Mouse (Mus musculus): Measurements from ENCODE around the gene Cchcr1.
A peak's percentile ranks its signal among the peaks of the same experiment; 100 is the strongest.
"Not testable (repeated sequence)": the region's sequence is repeated elsewhere in the genome, so short reads cannot be mapped to it uniquely, and the experiment has no call there.

Gene Cchcr1

DNA sequence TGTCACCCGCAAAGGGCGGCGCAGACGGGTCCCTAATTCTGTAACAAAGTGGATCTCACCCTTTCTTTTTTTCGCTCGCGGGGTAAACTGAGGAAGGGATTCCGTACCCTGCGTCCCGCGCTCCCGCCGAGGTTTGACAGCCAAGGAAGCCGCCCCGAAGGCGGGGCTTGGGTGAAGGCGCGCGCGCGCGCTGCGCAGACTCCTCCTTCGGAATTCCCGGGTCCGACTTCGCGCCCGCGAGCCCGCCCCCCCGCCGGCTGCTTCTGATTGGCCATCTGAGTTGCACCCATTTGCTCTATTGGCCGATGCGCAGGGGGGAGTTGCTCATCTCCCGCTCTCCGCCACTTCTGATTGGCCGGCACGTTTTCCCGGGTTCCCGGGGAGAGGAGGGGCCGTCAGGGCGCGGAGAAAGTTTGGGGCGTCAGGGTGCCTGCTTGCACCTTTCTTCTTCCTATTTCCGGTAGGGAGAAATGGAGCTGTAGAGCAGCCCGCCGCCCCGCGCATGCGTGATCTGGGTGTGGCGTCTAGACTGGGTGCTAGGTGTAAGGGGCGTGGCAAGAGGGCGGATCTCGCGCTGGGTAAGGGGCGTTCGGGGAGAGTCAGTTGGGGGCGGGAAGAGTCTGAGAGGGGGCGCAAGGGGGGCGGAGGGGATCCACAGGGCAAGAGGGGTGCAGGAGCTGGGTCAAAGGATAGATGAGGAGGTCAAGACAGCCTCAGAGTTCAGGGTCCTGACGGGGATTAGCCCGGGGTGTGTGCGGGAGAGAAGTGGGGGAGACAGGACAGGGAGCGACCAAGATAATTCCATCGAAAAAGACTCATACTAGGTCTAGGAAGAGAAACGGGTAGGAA is at the start of gene Cchcr1, which contains the start of gene Tcf19:
TSS of gene Cchcr1 (plus strand) at position 449 of the 849 bp plus-strand sequence.
TSS of gene Tcf19 (minus strand) at position 173 of the 849 bp plus-strand sequence.
- DNase-seq (ENCODE audit: low read depth, low spot score): peak; percentile 95

DNA sequence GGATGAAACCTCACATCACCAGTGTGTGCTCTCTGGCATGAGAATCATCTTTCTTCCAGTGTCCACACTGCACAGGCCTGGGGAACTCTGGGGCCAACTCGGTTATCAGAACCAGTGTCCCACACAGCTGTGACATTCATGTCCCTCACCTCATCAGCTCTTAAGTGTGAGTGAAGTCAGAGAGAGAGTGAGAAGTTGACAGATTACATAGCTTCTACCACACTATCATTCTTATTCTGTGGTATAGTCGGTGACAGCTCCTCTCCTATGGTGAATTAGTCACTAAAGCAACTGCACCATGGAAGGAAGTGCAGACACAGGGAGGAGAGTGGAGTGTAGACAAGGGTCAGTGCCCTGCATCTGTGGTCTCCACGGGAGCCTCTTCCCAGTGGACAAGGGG is 48.0 kb upstream of the Cchcr1 start:
- DNase-seq (ENCODE audit: low read depth, low spot score): not testable (repeated sequence)

DNA sequence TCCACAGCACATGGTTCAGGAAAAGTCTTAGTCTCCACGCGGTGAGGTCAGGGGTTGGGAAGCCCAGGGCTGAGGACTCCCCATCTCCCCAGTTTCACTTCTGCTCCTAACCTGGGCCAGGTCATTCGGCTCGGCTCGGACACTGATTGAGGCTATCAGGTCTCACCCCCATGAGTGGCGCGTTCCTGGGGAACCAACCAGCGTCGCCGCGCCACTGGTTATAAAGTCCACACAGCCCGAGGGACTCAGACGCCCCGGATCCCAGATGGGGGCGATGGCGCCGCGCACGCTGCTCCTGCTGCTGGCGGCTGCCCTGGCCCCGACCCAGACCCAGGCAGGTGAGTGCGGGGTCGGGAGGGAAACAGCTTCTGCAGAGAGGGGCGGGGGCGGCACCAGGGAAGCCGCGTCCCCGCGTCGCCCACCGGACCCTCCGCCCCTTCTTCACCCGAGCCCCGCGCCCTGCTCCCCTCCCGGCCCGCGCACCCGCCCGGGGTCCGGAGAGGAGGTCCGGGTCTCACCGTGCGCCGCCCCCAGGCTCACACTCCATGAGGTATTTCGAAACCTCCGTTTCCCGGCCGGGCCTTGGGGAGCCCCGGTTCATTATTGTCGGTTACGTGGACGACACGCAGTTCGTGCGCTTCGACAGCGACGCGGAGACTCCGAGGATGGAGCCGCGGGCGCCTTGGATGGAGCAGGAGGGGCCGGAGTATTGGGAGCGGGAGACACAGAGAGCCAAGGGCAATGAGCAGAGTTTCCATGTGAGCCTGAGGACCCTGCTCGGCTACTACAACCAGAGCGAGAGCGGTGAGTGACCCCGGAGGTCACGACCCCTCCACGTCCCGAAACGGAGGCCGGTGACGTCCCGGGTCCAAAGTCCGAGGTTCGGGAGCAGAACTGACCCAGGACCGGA is 46.8 kb upstream of the Cchcr1 start, which contains the start of gene H2-Q10:
TSS of gene H2-Q10 (plus strand) at position 248 of the 910 bp plus-strand sequence.
- peak; percentile 35 for DNase-seq (ENCODE audit: low read depth, low spot score)

DNA sequence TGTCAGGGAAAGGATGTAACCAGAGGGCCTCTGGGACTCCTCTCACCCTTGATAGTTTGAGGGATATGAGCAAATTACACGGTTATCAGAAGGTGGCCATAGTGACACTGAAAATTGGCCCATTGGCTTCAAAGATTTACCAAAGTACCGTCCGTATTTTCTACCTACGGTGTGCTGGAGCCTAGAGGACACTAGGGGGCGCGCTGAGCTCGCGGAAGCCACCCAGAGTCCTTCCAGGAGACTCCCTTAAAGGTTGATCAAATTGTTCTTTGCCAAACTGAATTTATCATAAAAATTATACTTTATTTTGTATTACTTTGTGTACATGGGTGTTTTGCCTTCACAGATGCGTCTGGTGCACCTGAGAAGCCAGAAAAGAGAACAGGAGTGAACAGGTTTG is 32.8 kb upstream of the Cchcr1 start:
- peak; percentile 85 for DNase-seq (ENCODE audit: low read depth, low spot score)

DNA sequence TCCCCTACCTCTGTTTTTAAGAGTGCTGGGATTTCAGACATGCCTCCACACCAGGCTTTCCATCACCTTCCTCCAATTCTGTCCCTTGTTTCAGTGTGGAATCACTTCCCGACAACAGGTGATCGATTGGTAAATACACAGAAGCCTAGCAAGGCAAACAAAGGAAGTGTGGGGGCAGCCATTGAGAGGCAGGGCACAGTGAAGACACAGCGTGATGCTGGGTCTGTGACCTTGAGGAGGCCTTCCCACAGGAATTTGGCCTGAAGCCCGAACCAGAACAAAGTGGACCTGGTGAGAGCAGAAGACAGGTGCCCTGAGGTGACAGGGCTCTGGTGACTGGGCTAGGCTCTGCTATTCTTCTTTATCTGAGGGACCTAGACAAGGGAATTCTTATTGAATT is 31.2 kb upstream of the Cchcr1 start:
- DNase-seq (ENCODE audit: low read depth, low spot score): no peak

DNA sequence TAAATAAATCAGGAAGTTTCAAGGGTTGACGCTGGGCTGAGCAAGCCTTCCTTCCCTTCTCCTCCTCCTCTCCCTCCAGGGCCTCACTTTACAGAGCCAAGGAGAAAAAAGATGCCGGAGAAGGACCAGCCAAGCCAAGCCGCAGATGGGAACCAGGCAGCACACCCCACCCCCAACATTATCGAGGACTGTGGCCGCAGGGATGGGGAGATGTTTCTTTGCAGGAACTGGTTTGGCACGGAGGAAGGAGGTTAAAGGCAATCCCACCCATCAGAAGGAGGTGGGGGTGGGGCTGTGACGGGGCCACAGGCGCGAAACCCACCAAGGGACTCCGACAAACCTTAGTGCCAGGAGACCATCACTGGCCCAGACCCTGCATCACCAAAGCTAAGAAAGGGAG is 30.2 kb upstream of the Cchcr1 start:
- DNase-seq (ENCODE audit: low read depth, low spot score): no peak

DNA sequence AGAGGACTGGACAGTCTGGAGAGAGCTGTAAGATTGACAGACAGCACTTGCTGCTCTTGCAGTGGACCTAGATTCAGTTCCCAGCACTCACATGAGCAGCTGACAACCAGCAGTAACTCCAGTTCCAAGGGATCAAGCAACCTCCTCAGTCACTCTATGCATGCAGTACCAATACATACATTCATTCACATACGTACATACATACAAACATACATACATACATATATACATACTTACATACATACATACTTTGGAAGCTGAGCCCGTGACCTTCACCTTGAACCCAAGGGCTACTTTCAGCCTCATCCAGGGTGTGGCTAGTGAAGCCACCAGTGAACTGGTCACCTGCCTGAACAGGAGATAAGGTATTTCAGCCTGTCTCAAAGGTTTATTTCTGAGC is 28.9 kb upstream of the Cchcr1 start:
- no peak for DNase-seq (ENCODE audit: low read depth, low spot score)

DNA sequence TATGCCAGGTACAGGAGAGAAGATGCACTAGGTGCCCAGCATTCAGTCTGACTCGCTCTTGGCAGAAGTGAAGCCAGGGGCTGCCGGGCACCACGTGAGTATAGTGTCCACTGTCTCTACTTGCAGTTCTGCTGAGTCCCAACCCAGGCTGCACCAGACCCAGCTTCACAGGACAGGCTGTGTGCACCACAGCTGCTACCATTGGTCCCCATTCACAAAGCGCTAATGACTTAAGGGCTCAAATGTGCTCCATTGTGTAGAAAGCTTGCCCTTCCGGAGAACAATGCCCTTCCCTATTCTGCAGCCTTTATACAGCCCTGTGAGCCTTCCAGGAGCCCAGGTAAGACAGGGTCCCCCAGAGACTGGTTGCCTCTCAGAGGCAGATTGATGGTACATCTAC is 26.6 kb upstream of the Cchcr1 start:
- DNase-seq (ENCODE audit: low read depth, low spot score): no peak

DNA sequence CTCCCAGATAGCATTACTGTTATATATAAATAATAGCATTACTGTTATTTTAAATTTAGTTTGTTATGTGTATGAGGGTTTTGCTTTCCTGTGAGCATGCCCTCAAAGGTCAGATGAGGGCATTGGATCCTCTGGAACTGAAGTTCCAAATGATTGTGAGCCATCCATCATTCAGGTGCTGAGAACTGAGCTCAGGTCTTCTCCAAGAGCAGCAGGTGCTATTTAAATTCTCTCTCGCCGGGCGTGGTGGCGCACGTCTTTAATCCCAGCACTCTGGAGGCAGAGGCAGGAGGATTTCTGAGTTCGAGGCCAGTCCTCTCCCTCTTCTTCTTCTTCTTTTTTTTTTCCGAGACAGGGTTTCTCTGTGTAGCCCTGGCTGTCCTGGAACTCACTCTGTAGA is 19.8 kb upstream of the Cchcr1 start:
- no peak for DNase-seq (ENCODE audit: low read depth, low spot score)

DNA sequence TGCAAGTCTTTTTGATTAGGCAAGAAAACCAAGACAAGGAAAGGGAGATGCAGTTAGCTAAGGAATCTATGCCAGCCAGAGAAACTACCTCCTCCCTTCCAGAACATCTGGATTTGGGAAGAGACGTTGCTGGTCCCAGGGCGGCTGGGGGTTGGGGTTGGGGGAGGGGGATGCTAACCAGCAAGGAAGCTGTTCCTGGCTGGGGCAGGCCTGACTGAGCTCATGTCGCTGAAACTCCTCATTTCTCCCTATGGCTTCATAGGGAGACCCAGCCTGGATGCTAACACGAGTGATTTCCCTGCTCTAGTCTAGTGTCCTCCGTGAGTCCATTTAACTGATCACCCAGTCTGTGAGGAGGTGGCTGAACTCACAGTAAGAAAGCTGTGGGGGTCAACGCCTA is 14.7 kb upstream of the Cchcr1 start:
- DNase-seq (ENCODE audit: low read depth, low spot score): no peak

DNA sequence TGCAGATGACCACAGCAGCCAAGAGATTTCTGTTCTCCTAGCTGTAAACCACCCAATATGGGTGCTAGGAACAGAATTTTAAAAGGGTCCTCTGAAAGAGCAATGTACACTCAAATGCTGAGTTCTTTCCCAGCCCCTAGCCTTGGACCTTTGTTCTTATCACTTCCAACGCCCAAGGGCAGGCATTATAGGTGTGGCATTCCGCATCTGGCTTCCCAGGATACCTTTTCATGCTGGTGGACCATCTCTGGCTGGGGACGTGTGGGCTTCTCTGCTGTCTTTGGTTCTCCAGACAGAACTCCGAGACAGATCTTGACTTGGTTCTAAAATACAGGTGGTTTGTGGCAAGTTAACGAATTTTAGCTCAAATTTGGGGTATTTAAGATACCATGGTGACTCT is 14.1 kb upstream of the Cchcr1 start:
- DNase-seq (ENCODE audit: low read depth, low spot score): no peak

DNA sequence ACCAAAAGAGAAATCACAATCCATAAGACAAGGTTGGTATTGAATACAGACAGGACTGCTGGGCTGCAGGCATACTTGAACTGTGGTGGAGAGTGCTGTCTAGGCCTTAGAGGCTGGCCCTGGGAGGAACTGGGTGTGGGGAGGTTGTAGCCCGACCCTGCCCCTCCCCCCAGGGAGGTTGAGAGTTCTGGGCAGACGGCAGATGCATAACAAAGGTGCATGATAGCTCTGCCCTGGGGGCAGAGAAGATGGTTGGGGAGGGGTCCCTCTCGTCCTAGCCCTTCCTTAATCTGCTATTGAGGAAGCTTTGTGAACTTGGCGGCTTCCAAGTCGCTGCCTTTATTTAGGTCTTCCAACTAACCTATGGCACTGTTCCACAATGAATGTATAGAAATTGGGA is 13.1 kb upstream of the Cchcr1 start:
- no peak for DNase-seq (ENCODE audit: low read depth, low spot score)

DNA sequence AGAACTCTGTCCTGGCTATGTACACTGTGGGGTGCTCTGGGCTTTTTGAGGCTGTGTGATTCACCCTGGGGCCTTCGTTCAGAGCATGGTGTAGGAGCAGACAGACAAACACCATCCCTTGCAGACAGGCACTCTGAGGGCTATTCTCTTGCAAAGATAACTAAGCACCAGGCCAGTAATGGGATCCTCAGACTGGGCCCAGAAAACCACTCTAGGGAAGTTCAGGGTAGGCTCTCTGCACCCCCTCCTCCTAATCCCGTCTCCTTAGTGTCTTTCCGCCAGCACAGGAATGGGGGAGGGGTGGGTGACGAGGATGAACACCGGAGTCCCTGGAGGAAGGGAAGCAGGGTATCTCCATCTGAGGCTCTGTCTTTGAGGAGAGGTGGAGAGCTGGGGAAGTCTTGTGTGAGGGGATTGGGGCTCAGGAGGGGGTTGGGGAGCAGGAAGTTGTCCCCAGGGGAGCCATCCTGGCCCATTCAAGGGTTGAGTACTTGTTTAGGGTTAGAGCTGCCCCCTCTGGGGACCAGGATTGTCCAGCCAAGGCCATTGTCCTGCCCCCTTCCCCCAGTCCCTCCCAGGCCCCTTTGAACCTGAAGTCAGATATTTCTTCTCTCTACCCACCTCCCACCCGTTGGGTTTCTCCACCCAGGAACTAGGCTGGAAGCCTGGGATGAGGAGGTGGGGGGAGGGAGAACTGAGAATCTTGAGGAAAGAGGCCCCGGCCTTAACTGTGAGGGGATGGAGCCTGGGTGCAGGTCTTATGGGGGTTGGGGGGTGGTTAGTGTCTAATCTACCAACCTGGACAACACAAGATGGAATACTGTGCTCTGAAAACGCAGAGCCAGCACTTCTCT is 12.0 kb upstream of the Cchcr1 start:
- DNase-seq (ENCODE audit: low read depth, low spot score): no peak

DNA sequence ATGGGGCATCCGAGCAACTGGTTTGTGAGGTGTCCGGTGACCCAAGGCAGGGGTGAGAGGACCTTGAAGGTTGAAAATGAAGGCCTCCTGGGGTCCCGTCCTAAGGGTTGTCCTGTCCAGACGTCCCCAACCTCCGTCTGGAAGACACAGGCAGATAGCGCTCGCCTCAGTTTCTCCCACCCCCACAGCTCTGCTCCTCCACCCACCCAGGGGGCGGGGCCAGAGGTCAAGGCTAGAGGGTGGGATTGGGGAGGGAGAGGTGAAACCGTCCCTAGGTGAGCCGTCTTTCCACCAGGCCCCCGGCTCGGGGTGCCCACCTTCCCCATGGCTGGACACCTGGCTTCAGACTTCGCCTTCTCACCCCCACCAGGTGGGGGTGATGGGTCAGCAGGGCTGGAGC is 11.1 kb upstream of the Cchcr1 start, which contains the start of gene Pou5f1:
TSS of gene Pou5f1 (plus strand) at position 243 of the 400 bp plus-strand sequence.
- DNase-seq (ENCODE audit: low read depth, low spot score): no peak

DNA sequence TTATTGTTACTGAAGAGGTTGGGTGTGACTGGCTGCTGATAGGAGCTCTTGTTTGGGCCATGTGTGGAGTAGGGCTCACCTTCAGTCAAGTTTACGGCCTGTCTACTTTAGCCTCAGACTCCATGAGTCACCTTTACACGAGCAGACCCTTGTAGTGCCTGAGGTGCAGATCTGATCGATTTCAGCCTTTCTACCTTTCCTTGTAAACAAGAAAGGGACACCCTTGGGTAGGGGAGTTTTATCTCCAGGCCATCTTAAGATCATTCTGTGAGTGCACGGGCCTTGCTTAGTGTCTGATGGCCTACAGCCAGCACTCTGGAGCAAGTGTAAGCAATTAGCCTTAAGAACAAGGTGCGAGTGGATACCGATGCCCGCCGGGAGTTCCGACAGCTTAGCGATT is 10.0 kb upstream of the Cchcr1 start:
- no peak for DNase-seq (ENCODE audit: low read depth, low spot score)

DNA sequence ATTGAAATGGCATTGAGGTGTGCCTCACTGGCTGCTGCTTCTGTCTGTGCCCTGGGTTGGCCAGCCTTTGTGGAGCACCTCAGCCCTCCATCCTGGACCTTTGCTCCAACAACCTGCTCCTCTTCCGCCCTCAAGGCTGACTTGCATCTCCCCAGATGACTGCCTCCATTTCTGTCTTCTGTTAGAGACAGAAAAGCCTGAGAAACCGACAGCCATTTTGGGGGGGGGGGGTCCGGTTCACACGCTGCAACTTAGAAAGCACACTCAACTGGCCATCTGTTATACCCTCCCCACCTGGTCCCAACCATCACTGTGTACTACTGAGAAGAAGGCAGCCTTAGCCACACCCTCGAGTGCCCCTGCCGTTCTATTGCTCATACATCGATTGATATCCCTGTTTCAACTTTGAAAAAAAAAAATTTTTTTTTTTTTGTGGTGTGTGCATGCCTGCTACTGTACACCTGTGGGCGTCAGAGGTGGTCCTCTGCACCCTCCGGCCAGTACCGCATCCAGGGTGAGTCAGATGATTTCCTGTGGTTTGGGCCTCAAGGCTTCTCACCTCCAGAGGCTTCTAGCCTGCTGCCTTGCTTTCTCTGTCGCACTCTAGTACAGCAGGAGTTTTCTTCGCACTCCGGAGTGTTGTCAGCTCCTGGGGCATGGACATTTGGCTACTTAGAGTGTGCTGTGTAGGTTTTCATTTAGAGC is 9.2 kb upstream of the Cchcr1 start:
- DNase-seq (ENCODE audit: low read depth, low spot score): no peak

DNA sequence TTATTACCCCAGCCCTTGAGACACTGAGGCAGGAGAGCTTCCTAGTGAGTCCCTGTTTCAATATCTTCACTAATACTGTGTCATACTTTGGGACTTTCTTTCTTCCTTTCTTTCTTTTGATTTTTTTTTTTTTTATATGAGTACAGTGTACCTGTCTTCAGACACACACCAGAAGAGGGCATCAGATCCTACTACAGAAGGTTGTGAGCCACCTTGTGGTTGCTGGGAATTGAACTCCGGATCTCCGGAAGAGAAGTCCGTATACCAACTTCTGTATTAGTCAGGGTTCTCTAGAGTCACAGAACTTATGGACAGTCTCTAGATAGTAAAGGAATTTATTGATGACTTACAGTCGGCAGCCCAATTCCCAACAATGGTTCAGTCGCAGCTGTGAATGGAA is 8.6 kb upstream of the Cchcr1 start:
- DNase-seq (ENCODE audit: low read depth, low spot score): not testable (repeated sequence)

DNA sequence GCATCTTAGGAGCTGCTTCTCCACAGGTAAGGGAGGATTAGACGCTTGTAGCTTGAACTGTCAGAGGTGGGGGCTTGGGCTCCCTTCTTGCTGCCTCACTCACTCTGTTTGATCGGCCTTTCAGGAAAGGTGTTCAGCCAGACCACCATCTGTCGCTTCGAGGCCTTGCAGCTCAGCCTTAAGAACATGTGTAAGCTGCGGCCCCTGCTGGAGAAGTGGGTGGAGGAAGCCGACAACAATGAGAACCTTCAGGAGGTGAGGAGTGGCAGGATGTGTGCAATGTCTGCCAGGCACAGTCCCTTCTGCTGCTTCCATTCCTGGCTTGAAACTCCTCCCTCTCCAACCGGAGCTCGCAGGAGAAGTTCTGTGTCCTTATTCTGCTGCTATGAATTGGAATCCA is 7.6 kb upstream of the Cchcr1 start:
- DNase-seq (ENCODE audit: low read depth, low spot score): peak; percentile 76

DNA sequence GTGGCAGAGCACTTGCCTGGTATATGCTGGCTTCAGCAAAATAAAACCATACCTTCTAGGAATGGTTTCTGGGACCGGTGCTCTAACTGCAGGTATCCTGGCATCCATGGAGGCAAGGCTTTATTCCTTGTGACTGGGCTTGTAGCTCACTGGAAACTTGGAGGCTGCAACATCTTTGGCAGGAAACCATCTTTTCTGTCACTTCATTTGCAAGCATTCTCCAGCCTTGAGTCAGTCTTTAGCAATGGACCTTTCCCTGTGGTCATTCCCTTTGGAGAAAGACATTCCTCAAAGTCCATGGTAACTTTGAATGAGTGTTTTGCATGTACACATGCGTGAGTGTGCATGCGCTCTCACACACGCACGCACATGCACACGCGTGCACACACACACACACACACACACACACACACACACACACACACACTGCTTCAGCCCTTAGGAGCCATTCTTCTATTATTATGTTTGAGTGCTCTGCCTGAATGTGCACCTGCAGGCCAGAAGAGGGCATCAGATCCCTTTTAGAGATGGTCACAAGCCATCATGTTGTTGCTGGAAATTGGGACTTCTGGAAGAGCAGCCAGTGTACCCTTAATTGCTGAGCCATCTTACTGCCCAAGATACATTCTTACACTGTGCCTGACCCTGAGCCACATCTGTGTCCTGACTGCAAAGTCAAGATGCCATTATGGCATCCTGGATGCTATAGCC is 3.8 kb upstream of the Cchcr1 start:
- peak; percentile 48 for DNase-seq (ENCODE audit: low read depth, low spot score)

DNA sequence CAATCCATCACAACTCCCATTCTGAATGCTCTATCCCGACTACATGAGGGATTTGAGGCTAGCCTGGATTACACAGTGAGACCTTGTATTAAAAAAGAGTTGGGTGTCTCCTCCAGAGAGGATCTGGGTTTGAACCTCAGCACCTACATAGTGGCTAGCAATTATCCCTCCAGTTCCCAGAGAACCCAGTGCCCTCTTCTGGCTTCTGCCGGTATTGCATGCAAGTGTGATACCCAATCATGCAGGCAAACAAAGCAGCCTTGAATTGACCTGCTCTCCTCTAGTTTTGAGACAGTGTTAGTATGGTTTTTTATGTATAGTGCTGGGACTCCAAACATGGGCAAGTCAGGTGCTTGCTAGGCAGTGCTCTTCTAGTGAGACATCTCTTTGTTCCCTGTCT is 3.0 kb upstream of the Cchcr1 start:
- peak; percentile 82 for DNase-seq (ENCODE audit: low read depth, low spot score)
